Mouse (Mus musculus) right cerebral cortex, postnatal 36 days (tissue): Measurements from ENCODE around the gene Gm37240.
A peak's percentile ranks its signal among the peaks of the same experiment; 100 is the strongest.

Experiments used
- DNase-seq, 2 experiments: peaks; one replicate each; pipeline ENCODE4 v3.0.0; 2022; ENCODE audit warnings: low spot score in 2 of 2, mixed read lengths in 1 of 2

The Gm37240 gene

DNA sequence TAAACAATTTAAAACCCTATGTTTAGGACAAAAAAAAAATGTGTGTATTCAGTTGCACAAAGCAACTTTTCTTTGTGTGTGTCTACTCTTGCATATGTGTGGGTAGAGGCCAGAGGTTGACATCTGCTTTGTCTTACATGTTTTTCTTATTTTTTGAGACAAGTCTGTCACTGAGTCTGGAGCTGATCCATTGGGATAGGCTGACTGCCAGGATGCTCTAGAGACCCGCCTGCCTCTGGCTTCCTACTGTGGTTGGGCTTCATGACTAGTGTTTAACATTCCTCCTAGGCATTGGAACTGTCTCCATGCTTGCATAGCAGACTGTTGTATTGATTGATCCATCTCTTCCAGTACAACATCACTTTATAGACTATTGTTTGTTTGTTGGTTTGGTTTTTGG is 1058.0 kb downstream of the Gm37240 start:
- no peak for DNase-seq

DNA sequence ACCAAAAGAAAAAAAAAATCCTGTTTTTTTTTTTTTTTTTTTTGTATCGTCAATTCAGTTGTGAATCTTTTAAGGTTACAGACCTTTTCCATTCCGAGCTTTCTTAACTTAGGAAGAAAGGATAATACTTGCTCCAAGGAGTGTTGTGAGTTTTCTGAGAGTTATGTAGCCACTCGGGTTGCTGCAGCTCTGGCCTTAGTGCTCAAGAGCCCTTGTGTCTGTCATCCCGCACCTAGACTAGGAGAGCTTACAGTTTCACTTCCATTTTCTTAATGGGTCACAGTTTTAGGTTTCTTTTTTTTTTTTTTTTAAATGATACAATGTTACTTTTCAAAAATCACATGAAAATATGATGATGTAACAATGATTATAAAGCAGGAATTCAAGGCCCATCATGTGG is 1059.7 kb downstream of the Gm37240 start:
- no peak for DNase-seq

DNA sequence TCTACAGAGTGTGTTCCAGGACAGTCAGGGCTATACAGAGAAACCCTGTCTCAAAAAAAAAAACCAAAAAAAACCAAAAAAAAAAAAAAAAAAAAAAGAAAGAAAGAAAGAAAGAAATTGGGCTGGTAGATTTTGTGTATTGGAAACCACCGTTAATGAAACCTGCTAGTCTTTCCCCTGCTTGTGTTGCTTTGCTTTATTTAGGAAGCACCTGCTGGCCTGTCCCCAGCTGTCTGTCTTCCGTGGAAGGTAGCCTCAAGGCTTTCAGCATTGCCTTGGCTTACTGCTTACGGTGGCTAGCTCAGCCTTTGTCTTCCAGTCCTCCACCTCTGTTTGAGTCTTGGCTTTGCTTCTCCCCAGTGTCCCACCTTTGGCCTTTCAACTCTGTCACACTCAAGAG is 1060.4 kb downstream of the Gm37240 start:
- DNase-seq = no peak

DNA sequence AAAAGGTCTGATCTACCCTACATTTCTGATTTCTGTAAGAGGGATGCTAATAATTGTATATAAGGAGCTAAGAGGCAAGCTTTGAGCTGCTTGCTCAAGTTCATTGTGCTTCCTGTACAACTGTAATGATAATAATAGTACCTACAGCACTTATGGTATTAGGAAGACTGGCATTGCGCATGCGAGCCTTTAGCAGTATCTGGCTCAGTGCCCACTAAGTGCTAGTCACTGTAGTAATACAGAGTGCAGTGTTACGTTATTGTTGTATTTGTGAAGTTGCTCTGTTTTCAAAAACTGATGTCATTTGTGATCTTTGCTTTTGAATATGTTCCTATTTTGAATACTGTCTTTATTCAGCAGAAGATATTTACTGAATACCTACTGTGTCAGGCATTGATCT is 1060.9 kb downstream of the Gm37240 start:
- no peak for DNase-seq

DNA sequence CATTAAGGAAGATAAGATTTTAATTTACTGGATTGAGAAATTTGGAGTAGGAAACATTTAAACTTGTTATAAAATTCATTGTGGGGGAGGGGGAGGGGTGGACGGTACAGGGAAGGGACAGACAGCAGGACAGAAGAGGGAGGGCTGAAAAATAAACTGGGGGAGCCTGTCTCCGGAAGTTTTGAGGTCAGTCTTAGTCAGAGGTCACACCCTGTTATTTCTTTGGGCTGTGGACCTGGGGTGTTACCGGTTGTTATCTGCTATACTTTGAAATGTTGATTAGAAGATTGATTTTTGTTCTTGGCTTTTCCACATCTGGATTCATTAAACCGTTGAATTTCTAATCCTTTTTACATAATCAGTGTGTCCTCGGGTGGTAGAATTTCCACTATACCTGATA is 1061.3 kb downstream of the Gm37240 start:
- DNase-seq = no peak

DNA sequence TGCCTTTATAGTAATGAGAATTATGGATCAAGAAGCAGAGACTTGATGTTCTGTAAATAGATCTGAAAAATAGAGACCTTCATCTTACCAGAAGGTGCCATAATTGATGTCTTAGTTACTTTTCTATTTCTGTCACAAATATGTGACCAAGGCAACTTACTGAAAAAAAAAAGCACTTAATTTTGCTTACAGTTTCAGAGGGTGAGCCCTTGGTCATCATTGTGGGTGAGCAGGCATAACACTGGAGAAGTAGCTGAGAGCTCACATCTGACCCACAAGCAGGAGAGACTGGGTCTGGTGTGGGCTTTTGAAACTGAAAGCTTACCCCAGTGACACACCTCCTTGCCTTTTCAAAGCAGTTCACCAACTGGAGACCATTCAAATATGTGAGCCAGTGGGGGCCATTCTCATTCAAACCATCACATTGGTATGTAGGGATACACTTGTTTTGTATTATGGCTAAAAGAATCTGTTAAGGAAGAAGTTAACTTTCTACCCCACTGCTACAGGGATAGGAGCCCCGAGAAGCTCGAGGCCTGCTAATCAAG is 1066.6 kb downstream of the Gm37240 start:
- DNase-seq = no peak

DNA sequence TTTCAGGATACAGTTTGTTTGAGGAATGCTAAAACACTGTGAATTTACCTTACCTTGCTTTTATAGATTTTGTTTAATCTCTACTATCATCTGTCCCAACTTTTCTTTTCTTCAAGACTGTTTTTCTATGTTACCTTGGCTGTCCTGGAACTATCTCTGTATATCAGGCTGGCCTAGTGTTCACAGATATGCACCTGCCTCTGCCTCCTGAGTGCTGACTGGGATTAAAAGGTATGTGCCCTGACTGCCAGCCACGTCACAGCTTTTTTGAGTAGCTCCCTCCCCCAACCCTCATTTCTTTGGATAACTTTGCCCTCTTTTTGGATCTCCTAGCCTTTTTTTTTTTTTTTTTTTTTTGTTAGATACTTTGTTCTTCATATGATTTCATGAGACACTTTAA is 1070.4 kb downstream of the Gm37240 start:
- no peak for DNase-seq

DNA sequence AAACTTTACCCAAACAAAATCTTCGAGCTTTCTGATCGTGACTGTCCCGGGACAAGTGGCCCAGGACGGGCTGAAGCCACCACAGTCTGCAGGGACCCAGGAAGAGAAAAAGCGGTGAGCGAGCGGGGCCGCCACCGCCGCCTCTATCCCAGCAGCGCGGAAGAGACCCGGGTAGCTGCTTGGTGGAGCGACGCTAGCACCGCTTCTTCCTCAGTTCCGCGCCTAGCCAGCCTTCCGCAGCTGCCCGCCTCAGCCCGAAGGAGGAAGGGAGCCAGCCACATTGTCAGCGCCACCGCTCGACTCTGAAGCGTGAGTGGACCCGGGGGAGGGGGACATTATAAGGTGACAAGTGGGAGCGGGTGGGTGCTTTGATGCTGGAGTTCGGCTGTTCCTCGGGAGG is 1071.9 kb downstream of the Gm37240 start:
- peak; percentile 19 to 37 for DNase-seq

DNA sequence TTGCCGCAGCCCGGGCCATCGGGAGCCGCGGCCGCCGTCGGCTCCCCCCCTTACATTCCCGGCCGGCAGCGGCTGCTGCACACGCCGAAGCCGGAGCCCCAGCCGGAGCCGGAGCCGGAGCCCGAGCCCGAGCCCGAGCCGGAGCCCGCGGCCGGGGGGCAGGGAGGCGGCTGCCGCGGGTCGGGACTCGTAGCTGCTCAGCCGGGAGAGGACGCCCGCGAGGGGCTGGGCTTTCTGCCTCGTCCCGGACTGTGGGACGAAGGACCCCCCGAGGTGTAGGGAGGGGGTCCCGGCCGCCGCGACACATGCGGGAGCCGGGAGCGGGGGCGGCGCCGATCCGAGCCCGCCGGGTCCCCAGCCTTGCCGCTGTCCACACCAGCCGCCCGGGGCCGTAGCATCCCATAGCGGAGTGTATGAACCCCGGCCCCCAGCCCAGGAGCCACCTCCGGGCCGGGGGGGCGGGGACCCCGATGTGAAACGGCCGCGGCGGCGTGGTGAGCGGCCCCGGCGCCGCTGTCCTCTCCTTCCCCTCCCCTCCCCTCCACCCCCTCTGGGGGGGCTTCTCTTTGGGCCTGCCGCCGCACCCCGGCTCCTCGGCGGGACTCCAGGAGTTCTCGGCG is 1072.4 kb downstream of the Gm37240 start, which contains the start of gene Fbxw7:
Gene Fbxw7 (plus strand): TSS at position 507 of the 620 bp plus-strand sequence.
- peak in 1 of 2 experiments; percentile 10 for DNase-seq

DNA sequence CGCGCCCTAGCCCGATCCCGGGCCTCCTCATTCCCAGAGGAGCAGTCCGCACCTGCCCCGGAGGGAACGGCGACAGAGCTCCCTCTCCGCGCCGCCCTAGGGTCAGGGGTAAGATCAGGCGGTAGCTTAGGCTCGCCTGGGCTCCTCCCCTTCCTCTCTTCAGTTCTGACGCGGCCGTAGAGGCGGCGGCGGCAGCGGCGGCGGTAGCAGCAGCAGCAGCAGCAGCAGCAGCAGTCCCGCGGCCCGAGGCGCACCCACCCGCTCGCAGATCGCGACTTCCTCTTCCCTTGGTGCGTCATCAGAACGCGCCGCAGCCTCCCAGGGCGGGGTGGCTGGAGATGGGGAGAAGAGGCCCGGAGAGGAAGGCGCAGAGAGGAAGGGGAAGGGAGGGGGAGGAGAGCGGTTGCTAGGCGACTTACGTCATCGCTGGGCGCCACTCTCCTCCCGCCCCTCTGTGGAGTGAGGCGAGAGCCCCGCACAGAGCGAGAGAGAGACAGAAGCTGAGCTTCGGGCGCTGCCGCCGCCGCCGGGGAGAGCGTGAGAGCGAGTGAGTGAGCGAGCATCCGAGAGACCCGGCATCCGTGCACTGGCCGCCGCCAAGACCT is 1073.1 kb downstream of the Gm37240 start:
- DNase-seq = peak; percentile 98 to 99

DNA sequence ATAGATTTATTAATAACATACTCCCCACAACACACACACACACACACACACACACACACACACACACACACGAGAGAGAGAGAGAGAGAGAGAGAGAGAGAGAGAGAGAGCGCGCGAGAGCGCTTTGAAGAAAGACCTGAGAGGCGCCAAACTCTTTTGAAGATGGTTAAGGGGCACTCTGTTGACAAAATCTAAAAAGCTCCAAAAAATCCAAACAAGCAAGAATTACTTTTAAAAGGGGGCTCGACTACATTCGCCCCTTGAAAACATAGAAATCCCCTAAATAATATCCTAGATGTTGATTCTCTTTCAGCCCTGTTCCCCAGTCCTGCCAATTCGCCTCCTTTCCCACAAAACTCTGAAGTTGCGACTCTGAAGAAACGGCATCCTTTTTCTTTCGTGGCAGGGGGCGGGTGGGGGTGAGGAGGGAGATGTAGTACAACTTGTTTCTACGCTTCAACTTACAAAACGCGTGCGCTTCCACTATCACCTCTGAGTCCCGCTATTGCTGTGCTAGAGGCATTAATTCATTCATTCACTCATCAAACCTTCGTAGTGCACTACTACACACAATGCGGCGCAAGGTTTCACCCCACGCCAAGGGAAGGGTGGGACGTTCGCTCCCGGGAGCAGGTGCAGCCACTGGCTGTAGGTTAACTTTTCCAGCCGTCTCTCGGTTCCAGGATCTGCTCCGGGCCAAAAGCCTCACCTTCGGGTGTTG is 1073.7 kb downstream of the Gm37240 start:
- no peak for DNase-seq

DNA sequence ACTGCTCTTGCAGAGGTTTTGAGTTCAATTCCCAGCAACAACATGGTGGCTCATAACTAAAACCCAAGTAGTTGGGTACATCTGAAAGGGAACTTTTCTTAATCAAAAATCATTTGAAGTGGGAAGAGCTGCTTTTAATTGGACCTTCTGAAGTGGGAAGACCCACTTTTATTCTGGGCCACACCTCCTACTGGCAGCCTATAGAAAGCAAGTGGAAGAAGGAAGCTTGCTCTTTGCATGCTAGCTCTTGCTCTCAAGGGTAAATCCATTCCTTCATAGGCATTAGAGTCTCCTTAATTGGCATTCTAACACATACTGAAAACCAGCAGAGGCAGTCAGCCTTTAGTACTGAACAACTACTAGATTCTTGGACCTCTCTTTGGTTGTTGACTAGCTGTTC is 1076.5 kb downstream of the Gm37240 start:
- DNase-seq = no peak

DNA sequence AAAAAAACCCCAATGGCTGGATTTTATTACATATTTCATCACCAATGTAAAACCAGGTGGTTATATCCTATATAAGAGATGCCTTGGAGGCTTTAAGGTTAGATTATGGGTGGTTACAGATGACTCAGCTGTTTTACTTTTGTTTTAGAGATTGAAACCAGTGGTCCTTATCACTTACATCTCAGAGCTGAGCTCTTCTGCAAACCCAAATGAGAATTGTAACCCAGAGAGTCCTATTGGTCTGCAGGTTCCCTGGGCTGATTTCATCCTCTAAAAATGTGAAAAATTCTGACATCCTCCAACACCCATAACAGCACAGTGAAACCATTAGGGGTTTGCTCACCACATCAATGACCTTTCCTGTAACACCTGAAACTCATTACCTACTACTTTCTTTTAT is 1078.4 kb downstream of the Gm37240 start:
- no peak for DNase-seq

DNA sequence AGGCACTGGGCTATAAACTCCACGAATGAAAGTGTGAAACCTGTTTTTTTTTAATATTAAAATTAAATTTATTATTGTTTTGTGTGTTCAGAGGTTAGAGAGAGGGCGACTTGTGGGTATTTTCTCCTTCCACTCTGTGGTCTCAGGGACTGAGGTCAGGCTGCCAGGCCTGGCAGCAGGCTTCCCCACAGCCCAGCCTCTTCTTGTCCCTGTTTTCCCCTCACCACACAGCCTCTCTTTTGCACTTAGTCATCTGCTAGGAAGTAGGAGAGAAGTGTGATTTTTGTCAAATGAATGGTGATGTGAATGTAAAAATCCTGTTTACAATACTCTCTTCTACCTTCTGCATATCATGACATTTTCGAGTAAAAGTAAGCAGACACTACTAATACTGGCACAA is 1079.5 kb downstream of the Gm37240 start:
- DNase-seq = no peak

DNA sequence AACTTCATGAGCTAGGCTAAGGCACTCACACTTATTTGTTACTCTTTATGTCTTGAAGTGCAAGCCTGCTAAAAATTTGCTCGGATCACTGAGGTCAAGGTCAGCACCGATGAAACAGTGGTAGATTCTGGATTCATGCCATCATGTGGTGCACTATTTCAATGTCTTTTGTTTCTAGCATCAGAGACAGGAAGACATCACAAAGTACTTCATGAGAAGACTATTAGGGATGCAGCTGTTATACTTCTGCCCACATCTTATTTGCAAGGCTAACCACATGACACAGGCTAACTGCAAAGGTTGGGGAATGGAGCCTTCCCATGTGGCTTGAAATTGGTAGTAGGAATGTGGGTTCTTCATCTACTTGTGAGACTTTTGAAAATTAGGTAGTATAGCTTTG is 1081.1 kb downstream of the Gm37240 start:
- no peak for DNase-seq

DNA sequence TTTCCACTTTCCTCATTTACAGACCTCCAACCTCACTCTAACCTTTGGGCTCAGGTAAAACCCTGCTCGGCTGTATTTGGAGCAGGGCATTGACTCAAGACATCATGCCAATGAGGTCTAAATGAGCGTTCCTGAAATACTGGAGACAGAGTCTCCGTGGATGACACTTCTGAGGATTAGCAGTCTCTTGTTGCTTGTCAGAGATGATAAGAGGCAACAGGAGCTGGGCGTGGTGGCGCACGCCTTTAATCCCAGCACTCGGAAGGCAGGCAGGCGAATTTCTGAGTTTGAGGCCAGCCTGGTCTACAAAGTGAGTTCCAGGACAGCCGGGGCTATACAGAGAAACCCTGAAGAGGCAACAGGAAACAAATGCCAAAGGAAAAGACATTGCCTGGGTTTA is 1083.3 kb downstream of the Gm37240 start:
- DNase-seq = no peak

DNA sequence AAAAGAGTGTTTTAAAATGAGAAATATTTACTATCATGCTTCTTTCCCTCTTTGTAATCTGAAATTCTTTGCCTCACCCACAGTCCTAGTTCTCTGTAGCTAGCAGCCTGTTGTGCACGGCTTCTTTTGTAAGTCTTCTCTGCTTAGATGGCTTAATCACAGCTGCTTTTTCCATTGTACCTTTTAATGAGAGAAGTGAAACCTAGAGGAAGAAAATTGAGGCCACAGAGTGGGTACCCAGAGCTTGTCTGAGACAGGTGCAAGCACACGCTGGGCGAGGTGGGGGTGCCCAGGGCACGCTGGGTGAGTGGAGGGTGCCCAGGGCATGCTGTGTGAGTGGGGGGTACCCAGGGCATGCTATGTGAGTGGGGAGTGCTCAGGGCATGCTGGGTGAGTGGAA is 1099.4 kb downstream of the Gm37240 start:
- no peak for DNase-seq

DNA sequence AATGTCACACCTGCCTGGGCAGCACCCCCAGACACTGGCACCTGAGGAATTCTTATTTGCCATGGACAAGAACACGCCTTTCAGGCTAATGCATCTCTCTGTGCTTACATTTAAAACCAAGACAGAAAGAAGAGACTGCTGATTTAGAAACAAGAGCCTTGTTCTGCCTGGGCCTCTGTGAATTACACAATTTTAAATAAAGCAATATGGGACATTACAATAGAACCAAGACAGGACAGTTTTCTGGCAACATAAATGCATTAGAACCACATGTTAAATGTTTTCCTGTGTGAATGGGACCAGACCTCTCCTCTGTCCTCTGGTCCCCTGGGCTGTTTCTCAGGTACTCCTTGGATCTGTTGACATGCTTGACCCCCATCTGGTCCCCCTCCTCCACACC is 1111.2 kb downstream of the Gm37240 start:
- DNase-seq = no peak

DNA sequence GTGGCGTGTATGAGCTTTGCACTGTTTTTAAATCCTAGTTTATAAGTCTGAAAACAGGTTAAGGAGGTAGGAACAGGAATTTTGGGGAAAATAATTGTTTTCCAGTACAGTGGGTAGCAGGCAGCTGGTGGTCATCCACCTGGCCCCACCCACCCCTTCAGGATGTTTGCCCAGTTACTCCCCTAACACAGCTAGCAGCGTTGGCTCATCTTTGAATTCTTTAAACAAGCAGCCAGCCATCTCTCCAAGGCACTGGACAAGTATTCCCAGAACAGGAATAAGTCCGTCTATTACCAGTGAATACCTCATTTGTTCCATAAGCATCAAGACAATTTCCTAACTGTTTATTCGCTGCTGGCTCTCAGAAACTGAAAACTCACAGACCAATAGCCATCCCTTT is 1111.7 kb downstream of the Gm37240 start:
- no peak for DNase-seq

DNA sequence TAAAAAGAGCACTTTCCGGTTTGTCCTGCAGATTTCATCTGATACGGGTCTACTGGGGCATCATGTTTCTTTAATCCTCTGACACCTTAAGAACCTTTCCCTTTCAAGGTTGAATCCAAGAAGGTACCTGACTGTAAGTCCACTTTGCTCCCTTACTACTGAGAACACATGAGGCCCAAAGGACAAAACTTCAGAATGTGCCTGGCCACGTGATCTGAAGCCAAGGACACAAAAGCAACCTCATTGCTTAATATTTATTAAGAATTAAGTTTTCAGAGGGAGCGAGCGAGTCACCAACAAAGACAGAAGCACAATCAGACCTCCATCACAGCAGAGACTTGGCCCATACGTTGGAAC is 1112.3 kb downstream of the Gm37240 start:
- DNase-seq = no peak

DNA sequence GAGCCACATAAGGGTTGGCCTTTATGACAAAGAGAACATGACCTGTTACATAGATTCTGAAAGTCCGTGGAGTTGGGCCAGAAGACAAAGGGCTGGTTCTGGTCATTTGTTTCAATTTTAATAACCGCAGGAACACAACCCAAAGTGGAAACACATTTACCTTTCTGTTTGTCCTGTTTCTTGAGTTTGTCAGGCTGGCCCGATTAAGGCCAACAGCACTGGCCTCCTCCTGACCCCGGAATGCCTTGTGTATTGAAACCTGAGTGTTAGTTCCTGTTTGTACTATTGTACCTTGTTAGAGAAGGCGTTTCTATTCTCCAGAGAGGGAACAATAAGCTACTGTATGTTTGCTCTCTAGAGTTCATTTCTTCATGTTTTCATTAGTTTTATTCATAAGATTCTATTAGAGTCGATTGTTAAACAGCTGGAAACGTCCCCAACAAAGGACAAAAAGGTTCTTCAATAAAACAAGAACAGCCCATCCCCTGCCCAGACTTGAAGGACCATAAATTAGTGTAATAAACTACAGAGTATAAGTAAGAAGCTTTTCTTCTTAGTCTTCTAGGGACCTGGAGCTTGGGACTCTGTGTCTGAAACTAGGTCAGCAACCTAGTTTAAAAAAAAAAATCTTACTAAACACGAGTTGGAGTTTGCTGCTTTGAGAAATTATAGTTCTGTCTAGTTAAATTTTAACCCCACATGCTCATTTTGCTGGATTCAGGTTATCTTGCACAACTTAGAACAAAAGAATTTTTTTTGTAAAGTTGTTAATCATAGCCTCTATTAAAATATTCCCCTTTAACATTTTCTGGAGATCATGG is 1112.9 kb downstream of the Gm37240 start:
- DNase-seq = no peak

DNA sequence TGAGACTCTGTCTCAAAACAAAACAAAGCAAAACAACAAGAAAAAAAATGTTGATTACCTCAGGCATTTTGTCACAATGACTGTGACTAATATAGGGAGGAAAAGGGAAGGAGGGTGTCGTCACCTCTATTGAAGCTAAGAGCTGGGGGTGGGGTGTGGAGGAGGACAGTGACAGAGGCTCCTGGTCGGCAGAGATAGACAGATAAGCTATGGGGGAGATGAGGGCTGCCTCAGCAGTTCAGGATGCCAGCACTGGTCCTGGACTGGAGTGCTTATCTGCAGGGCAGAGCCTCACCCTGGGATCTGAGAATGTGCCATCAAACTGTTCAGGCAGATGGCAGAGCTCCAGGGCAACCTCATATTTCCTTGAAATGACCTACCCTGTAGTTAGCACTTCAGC is 1115.3 kb downstream of the Gm37240 start:
- no peak for DNase-seq
